Mouse (Mus musculus) C2C12 (cell line): ENCODE measurements around the gene Ehd2. TPM values are rescaled to one million over a fixed set of nuclear protein-coding genes. Genes with fewer than 3 reads are reported as not detected.
"Not testable (repeated sequence)": the region's sequence is repeated elsewhere in the genome, so short reads cannot be mapped to it uniquely, and the experiment has no call there.

Experiments used
- H3K27me3 ChIP-seq: one replicate; pipeline ENCODE4 v1.6.1; 2011; ENCODE audit not compliant: control insufficient read depth, insufficient read depth, insufficient read length
- H3K36me3 ChIP-seq: one replicate; pipeline ENCODE4 v1.6.1; 2011; ENCODE audit not compliant: control insufficient read depth, insufficient read depth
- H3K4me3 ChIP-seq: one replicate; pipeline ENCODE4 v1.5.1; 2011; ENCODE audit warnings: mild to moderate bottlenecking, control low read depth; ENCODE audit not compliant: poor library complexity, insufficient read depth, severe bottlenecking
- H3K79me2 ChIP-seq: one replicate; pipeline ENCODE4 v1.6.1; 2011; ENCODE audit not compliant: control insufficient read depth, insufficient read depth
- H3K79me3 ChIP-seq: one replicate; pipeline ENCODE4 v1.6.1; 2011; ENCODE audit warnings: low read depth, control low read depth
- H3ac ChIP-seq: one replicate; pipeline ENCODE3; 2011; ENCODE audit warnings: low read depth; ENCODE audit not compliant: control insufficient read depth, insufficient read length
- CEBPB ChIP-seq: IDR thresholded peaks from one replicate; pipeline ENCODE4 v1.6.1; 2011; ENCODE audit warnings: low read depth, mild to moderate bottlenecking, control low read depth, moderate library complexity
- CTCF ChIP-seq: IDR thresholded peaks from one replicate; pipeline ENCODE4 v1.5.1; 2011; ENCODE audit not compliant: control insufficient read depth, insufficient read depth, insufficient read length
- FOSL1 ChIP-seq: IDR thresholded peaks from one replicate; pipeline ENCODE4 v1.8.0; 2011; ENCODE audit warnings: mild to moderate bottlenecking, low read length; ENCODE audit not compliant: poor library complexity, insufficient read depth, severe bottlenecking
- MAX ChIP-seq: IDR thresholded peaks from one replicate; pipeline ENCODE4 v1.6.1; 2011; ENCODE audit warnings: mild to moderate bottlenecking, control low read depth
- MYOD1 ChIP-seq: IDR thresholded peaks from one replicate; pipeline ENCODE4 v1.6.1; 2011; ENCODE audit warnings: low read depth; ENCODE audit not compliant: control insufficient read depth, insufficient read length
- MYOG ChIP-seq: IDR thresholded peaks from one replicate; pipeline ENCODE4 v1.6.1; 2011; ENCODE audit not compliant: control insufficient read depth, insufficient read length; ENCODE audit errors: extremely low read depth
- USF1 ChIP-seq: IDR thresholded peaks from one replicate; pipeline ENCODE4 v1.6.1; 2011; ENCODE audit warnings: low read depth, mild to moderate bottlenecking, control low read depth, moderate library complexity
- polyA plus RNA-seq: library from polyadenylated mRNA; unstranded; fragments of >200 nt; fragmentation: generic; extraction: Trizol; gene quantifications from one replicate; pipeline ENCODE4 v1.2.1, GENCODE M21; 2012; ENCODE audit warnings: missing spikeins

Gene Ehd2
- polyA plus RNA-seq, 1 experiment = 98.7 TPM

- Histone ChIP-seq H3K36me3 (peaks cover 24% of the 10 kb centered on the region), H3ac (no peak overlapping the region), H3K4me3 (no peak overlapping the region), H3K79me2 (peaks cover 22% of the 10 kb centered on the region), H3K79me3 (peaks cover 15% of the 10 kb centered on the region), H3K27me3 (no peaks in the 10 kb centered on the region)
- TF ChIP-seq USF1 (no peak), MYOG (no peak), MYOD1 (no peak)
Observed at GRCm38 (mm10) chr7:15916134-15916723, 51.1 kb downstream of the Ehd2 start.

GRCm38 (mm10) chr7:15915695-15916094 lies 51.7 kb downstream of the Ehd2 start:
- H3K36me3 ChIP-seq = peaks cover 24% of the 10 kb centered on the region
- not testable (repeated sequence) for H3K4me3 ChIP-seq, H3K79me3 ChIP-seq, H3ac ChIP-seq, H3K27me3 ChIP-seq
- H3K79me2 ChIP-seq = peaks cover 17% of the 10 kb centered on the region

- peaks cover 18% of the 10 kb centered on the region for H3K36me3 ChIP-seq
- H3K27me3 ChIP-seq = no peaks in the 10 kb centered on the region
- no peak overlapping the region for H3K4me3 ChIP-seq
- H3K79me2 ChIP-seq = peaks cover 8% of the 10 kb centered on the region
- H3ac ChIP-seq = no peak overlapping the region
- peaks cover under 1% of the 10 kb centered on the region for H3K79me3 ChIP-seq
- TF ChIP-seq USF1 (no peak), FOSL1 (no peak), MYOG (no peak), CTCF (no peak), MAX (no peak), MYOD1 (no peak), CEBPB (no peak)
Observed at GRCm38 (mm10) chr7:15914751-15915150, 52.6 kb downstream of the Ehd2 start.

- peaks cover 17% of the 10 kb centered on the region for H3K36me3 ChIP-seq
- TF ChIP-seq FOSL1 (no peak), CTCF (peak; percentile 8)
- H3K79me3 ChIP-seq = no peaks in the 10 kb centered on the region
- H3ac ChIP-seq = no peak overlapping the region
- H3K4me3 ChIP-seq = no peak overlapping the region
- H3K27me3 ChIP-seq = no peaks in the 10 kb centered on the region
- peaks cover 3% of the 10 kb centered on the region for H3K79me2 ChIP-seq
Observed at GRCm38 (mm10) chr7:15914252-15914651, 53.1 kb downstream of the Ehd2 start.

- Histone ChIP-seq H3K4me3 (no peak overlapping the region), H3ac (no peak overlapping the region), H3K79me3 (no peaks in the 10 kb centered on the region), H3K36me3 (peaks cover 7% of the 10 kb centered on the region), H3K79me2 (no peaks in the 10 kb centered on the region), H3K27me3 (peaks cover 4% of the 10 kb centered on the region)
- TF ChIP-seq CEBPB (no peak), USF1 (no peak), MYOG (no peak), CTCF (peak; percentile 51)
Observed at GRCm38 (mm10) chr7:15912183-15912582, 55.2 kb downstream of the Ehd2 start.

- no peaks in the 10 kb centered on the region for H3K79me2 ChIP-seq
- no peak for TF ChIP-seq MYOG
- no peak for TF ChIP-seq FOSL1
- no peak for TF ChIP-seq CEBPB
- no peak for TF ChIP-seq MYOD1
- TF ChIP-seq CTCF = no peak
- no peak for TF ChIP-seq MAX
- no peak for TF ChIP-seq USF1
- H3K36me3 ChIP-seq = no peaks in the 10 kb centered on the region
Observed at GRCm38 (mm10) chr7:15910521-15910920, 56.8 kb downstream of the Ehd2 start.

More at GRCm38 (mm10) chr7:15910521-15910920, 56.8 kb downstream of the Ehd2 start:
- H3K27me3 ChIP-seq = peaks cover 14% of the 10 kb centered on the region
- H3ac ChIP-seq = no peak overlapping the region
- no peaks in the 10 kb centered on the region for H3K79me3 ChIP-seq
- no peak overlapping the region for H3K4me3 ChIP-seq
